Mouse (Mus musculus) kidney, adult 11 months (tissue): Measurements from ENCODE around the gene Kcnmb2.

Experiments used
- DNase-seq: peaks from one replicate; pipeline ENCODE4 v3.0.0; 2022

Kcnmb2 gene

GRCm38 (mm10) chr3:32020981-32021380, 118.7 kb downstream of the Kcnmb2 start:
- DNase-seq = no peak

GRCm38 (mm10) chr3:32029375-32030050, 127.2 kb downstream of the Kcnmb2 start:
- no peak for DNase-seq

- DNase-seq = no peak
Measured at GRCm38 (mm10) chr3:32032381-32032780, 130.1 kb downstream of the Kcnmb2 start.

- DNase-seq = no peak
Measured at GRCm38 (mm10) chr3:32043814-32044213, 141.5 kb downstream of the Kcnmb2 start.

GRCm38 (mm10) chr3:32048777-32049176, 146.5 kb downstream of the Kcnmb2 start:
- DNase-seq = no peak

GRCm38 (mm10) chr3:32052596-32052995, 150.3 kb downstream of the Kcnmb2 start:
- DNase-seq = no peak

GRCm38 (mm10) chr3:32053610-32054241, 151.4 kb downstream of the Kcnmb2 start:
- DNase-seq = no peak

GRCm38 (mm10) chr3:32059888-32060656, 157.8 kb downstream of the Kcnmb2 start:
- DNase-seq = no peak

- no peak for DNase-seq
Measured at GRCm38 (mm10) chr3:32062685-32063084, 160.4 kb downstream of the Kcnmb2 start.

GRCm38 (mm10) chr3:32063312-32063711, 161.0 kb downstream of the Kcnmb2 start:
- no peak for DNase-seq

- no peak for DNase-seq
Measured at GRCm38 (mm10) chr3:32067004-32067935, 165.0 kb downstream of the Kcnmb2 start.

GRCm38 (mm10) chr3:32073881-32074280, 171.6 kb downstream of the Kcnmb2 start:
- DNase-seq = no peak

- no peak for DNase-seq
Measured at GRCm38 (mm10) chr3:32088762-32089161, 186.5 kb downstream of the Kcnmb2 start.

GRCm38 (mm10) chr3:32101391-32101790, 199.1 kb downstream of the Kcnmb2 start:
- DNase-seq = no peak

- no peak for DNase-seq
Measured at GRCm38 (mm10) chr3:32119851-32120250, 217.5 kb downstream of the Kcnmb2 start.

- no peak for DNase-seq
Measured at GRCm38 (mm10) chr3:32121731-32122130, 219.4 kb downstream of the Kcnmb2 start.

GRCm38 (mm10) chr3:32125431-32125830, 223.1 kb downstream of the Kcnmb2 start:
- DNase-seq = no peak

- DNase-seq = no peak
Measured at GRCm38 (mm10) chr3:32128391-32128790, 226.1 kb downstream of the Kcnmb2 start.

- DNase-seq = no peak
Measured at GRCm38 (mm10) chr3:32130696-32131095, 228.4 kb downstream of the Kcnmb2 start.

- DNase-seq = no peak
Measured at GRCm38 (mm10) chr3:32132395-32133004, 230.2 kb downstream of the Kcnmb2 start.

- no peak for DNase-seq
Measured at GRCm38 (mm10) chr3:32144194-32144593, 241.9 kb downstream of the Kcnmb2 start.

GRCm38 (mm10) chr3:32144655-32145054, 242.3 kb downstream of the Kcnmb2 start:
- no peak for DNase-seq
